Mouse (Mus musculus) heart, embryonic 10.5 days (tissue): ENCODE measurements at regions not wholly inside any gene's neighbourhood (a gene's known extent, or its start where the extent isn't known, plus 50 kb on each side); places are given as distances from the start of the nearest gene placed in this dataset.

Experiments used
- DNase-seq: peaks from one replicate; pipeline ENCODE4 v3.0.0-alpha.2; 2017; ENCODE audit warnings: low spot score
- H3K27ac ChIP-seq: fragments of 300-500 bp; sonication (generic); 2 replicates; pipeline ENCODE4 v1.5.1; 2016; ENCODE audit warnings: mild to moderate bottlenecking
- H3K27me3 ChIP-seq: fragments of 300-500 bp; sonication (generic); 2 replicates; pipeline ENCODE4 v1.6.1; 2016; ENCODE audit warnings: mild to moderate bottlenecking; ENCODE audit not compliant: poor library complexity, insufficient read depth, severe bottlenecking
- H3K36me3 ChIP-seq: fragments of 300-500 bp; sonication (generic); 2 replicates; pipeline ENCODE4 v1.6.1; 2016; ENCODE audit warnings: mild to moderate bottlenecking, moderate library complexity
- H3K4me1 ChIP-seq: fragments of 300-500 bp; sonication (generic); 2 replicates; pipeline ENCODE4 v1.6.1; 2016; ENCODE audit warnings: mild to moderate bottlenecking
- H3K4me3 ChIP-seq: fragments of 300-500 bp; sonication (generic); 2 replicates; pipeline ENCODE4 v1.5.1; 2016; ENCODE audit warnings: mild to moderate bottlenecking, moderate library complexity
- H3K9me3 ChIP-seq: fragments of 300-500 bp; sonication (generic); 2 replicates; pipeline ENCODE4 v1.6.1; 2016; ENCODE audit warnings: mild to moderate bottlenecking, moderate library complexity
- WGBS: fragments of 180-500 bp; shearing (Covaris S2); methylation state at CpG from one replicate; pipeline ENCODE4 v1.1.7; 2016; 5-methylcytosine and 5-hydroxymethylcytosine counted together

DNA sequence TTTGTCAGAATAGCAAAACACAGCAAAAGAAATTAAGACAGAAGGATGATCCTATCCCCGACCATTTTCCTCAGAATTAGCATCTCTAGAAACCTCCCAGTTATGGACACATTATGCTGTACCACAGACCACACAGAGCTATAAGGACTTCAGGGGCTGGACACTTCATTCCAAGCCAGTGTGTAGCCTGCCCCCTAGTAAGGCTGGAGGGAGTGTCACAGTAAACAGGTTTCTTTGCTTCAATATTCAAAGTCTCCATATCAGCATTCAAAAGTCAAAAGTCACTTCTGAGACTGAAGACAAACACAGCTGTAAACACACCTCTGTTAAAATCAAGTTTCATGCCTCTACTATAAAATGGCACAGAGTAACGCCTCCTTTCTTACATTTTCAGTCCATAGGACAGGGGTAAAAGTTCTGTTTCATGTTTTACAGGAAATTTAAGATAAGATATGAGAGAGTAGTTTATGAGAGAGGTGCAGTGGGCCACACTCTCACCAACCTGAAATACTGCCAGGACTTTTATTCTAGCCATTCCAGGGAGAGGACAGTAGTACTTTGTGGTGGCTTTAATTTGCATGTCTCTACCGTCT is 226.6 kb downstream of the C1d start:
- Histone ChIP-seq H3K9me3 (no peaks in the 10 kb centered on the region), H3K4me1 (no peaks in the 10 kb centered on the region), H3K36me3 (no peaks in the 10 kb centered on the region), H3K4me3 (no peak overlapping the region), H3K27ac (no peak overlapping the region), H3K27me3 (no peaks in the 10 kb centered on the region)
- 66% methylated on average over 3 of the region's 3 CpGs for WGBS
- DNase-seq = no peak

- Histone ChIP-seq H3K27ac (no peak overlapping the region), H3K27me3 (no peaks in the 10 kb centered on the region), H3K36me3 (no peaks in the 10 kb centered on the region), H3K4me1 (no peaks in the 10 kb centered on the region), H3K4me3 (no peak overlapping the region), H3K9me3 (no peaks in the 10 kb centered on the region)
- 85% methylated on average over 14 of the region's 14 CpGs for WGBS
- DNase-seq = no peak
Measured at GRCm38 (mm10) chr11:17501120-17502043, 244.0 kb downstream of the C1d start.

GRCm38 (mm10) chr11:17502052-17502451 is 244.7 kb downstream of the C1d start:
- Histone ChIP-seq H3K27me3 (no peaks in the 10 kb centered on the region), H3K4me1 (no peaks in the 10 kb centered on the region), H3K9me3 (no peaks in the 10 kb centered on the region), H3K36me3 (no peaks in the 10 kb centered on the region), H3K4me3 (no peak overlapping the region), H3K27ac (no peak overlapping the region)
- no peak for DNase-seq
- WGBS = 85% methylated on average over 7 of the region's 7 CpGs

DNA sequence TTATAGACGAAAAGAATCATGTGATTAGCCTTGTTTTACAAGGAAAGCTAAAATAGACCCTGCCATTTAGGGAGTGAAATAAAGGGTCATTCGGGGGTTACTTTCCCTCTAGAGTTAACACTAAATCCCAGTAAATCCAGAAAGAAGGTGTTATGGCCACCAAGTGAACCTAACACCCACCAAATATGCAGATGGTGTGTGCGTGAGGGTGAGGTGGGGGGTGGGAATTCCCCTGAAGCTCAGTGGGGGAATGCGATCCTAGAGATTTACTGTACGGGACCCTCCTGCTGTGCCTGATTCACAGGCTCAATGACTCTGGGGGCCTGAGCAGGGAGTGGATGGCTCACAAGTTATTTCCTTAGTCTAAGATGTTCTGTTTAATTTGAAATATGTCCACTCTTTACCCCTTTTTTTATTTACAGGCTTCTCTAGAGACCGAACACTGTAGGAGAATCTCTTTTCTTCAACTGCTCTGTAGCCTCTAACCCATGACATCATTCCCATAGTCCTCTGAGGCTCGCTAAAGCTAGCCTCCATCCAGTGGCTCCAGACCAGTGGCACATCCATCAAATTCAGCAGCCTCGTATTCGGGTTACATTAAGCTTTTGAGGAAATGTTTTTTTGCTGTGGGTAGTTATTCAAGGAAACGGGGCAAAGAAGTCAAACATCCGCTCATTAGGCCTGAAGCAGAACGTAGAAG is 265.0 kb downstream of the C1d start:
- WGBS = 76% methylated on average over 12 of the region's 12 CpGs
- no peak overlapping the region for H3K4me3 ChIP-seq
- H3K27ac ChIP-seq = no peak overlapping the region
- no peaks in the 10 kb centered on the region for H3K27me3 ChIP-seq
- 0 out of 2 replicates have a peak, but pooled peaks cover 5% of the 10 kb centered on the region for H3K4me1 ChIP-seq
- H3K36me3 ChIP-seq = no peaks in the 10 kb centered on the region
- no peak for DNase-seq
- no peaks in the 10 kb centered on the region for H3K9me3 ChIP-seq

DNA sequence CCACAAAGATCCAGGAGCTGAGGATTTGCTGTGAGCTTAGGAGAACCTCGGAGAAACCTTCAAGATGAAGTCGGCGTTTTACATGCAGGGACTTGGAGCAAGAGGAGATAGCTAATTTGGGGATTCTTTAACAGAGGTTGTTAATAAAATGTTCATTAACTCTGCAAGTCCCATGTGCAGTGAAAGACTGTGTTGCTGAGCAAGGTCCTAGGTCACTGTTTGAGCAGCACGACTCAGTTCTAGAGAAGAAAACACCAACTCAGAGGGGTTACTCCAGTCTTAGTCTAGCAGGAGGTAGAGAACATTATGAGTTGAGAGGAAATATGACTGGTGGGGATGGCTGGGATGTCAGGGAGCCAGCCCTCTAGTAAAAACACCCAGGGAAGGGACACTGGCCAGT is 265.9 kb downstream of the C1d start:
- H3K9me3 ChIP-seq = no peaks in the 10 kb centered on the region
- no peak overlapping the region for H3K4me3 ChIP-seq
- no peaks in the 10 kb centered on the region for H3K27me3 ChIP-seq
- H3K27ac ChIP-seq = no peak overlapping the region
- WGBS = 82% methylated on average over 4 of the region's 4 CpGs
- DNase-seq = no peak
- H3K4me1 ChIP-seq = 0 out of 2 replicates have a peak, but pooled peaks cover 5% of the 10 kb centered on the region
- H3K36me3 ChIP-seq = no peaks in the 10 kb centered on the region

- H3K9me3 ChIP-seq = no peaks in the 10 kb centered on the region
- no peak for DNase-seq
- 46% methylated on average over 7 of the region's 7 CpGs for WGBS
- no peak overlapping the region for H3K27ac ChIP-seq
- H3K36me3 ChIP-seq = no peaks in the 10 kb centered on the region
- no peak overlapping the region for H3K4me3 ChIP-seq
- H3K27me3 ChIP-seq = no peaks in the 10 kb centered on the region
- H3K4me1 ChIP-seq = 0 out of 2 replicates have a peak, but pooled peaks cover 5% of the 10 kb centered on the region
Measured at GRCm38 (mm10) chr11:17524985-17525775, 267.8 kb downstream of the C1d start.

DNA sequence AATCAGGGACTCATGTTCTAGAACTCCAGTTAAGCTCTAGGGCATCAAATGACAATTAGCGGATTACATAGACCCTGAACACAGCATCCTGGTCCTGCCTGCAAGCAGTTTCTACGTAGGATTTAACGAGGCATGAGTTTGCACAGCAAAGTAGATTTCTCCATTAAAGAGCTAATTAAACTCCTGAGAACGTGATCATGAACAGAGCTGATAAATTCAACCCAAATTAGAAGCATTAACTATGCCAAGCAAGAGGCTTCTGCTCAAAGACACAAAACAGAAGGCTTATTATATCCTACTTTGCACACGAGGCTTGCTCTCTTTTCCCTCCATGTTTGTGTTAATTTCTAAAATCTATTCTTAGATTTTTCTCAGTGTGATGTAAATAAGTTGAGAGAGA is 269.1 kb downstream of the C1d start:
- Histone ChIP-seq H3K36me3 (no peaks in the 10 kb centered on the region), H3K9me3 (no peaks in the 10 kb centered on the region), H3K4me1 (0 out of 2 replicates have a peak, but pooled peaks cover 5% of the 10 kb centered on the region), H3K27ac (no peak overlapping the region), H3K27me3 (no peaks in the 10 kb centered on the region), H3K4me3 (no peak overlapping the region)
- no peak for DNase-seq
- 70% methylated on average over 5 of the region's 5 CpGs for WGBS

- H3K4me1 ChIP-seq = 0 out of 2 replicates have a peak, but pooled peaks cover 5% of the 10 kb centered on the region
- no peak for DNase-seq
- no peak overlapping the region for H3K27ac ChIP-seq
- no peak overlapping the region for H3K4me3 ChIP-seq
- H3K27me3 ChIP-seq = no peaks in the 10 kb centered on the region
- 82% methylated on average over 6 of the region's 6 CpGs for WGBS
- no peaks in the 10 kb centered on the region for H3K9me3 ChIP-seq
- no peaks in the 10 kb centered on the region for H3K36me3 ChIP-seq
Measured at GRCm38 (mm10) chr11:17528609-17529008, 271.2 kb downstream of the C1d start.

GRCm38 (mm10) chr11:17533706-17534105 is 276.3 kb downstream of the C1d start:
- no peak for DNase-seq
- Histone ChIP-seq H3K36me3 (no peaks in the 10 kb centered on the region), H3K4me3 (no peak overlapping the region), H3K27ac (no peak overlapping the region), H3K27me3 (no peaks in the 10 kb centered on the region), H3K4me1 (no peaks in the 10 kb centered on the region), H3K9me3 (no peaks in the 10 kb centered on the region)
- WGBS = 86% methylated on average over 3 of the region's 3 CpGs

GRCm38 (mm10) chr11:17546286-17546685 is 288.9 kb downstream of the C1d start:
- no peak for DNase-seq
- Histone ChIP-seq H3K27me3 (no peaks in the 10 kb centered on the region), H3K36me3 (no peaks in the 10 kb centered on the region), H3K4me1 (no peaks in the 10 kb centered on the region), H3K9me3 (no peaks in the 10 kb centered on the region), H3K27ac (no peak overlapping the region), H3K4me3 (no peak overlapping the region)

- no peaks in the 10 kb centered on the region for H3K9me3 ChIP-seq
- H3K4me3 ChIP-seq = no peak overlapping the region
- H3K36me3 ChIP-seq = no peaks in the 10 kb centered on the region
- 79% methylated on average over 5 of the region's 5 CpGs for WGBS
- DNase-seq = no peak
- no peaks in the 10 kb centered on the region for H3K27me3 ChIP-seq
- H3K4me1 ChIP-seq = no peaks in the 10 kb centered on the region
- H3K27ac ChIP-seq = no peak overlapping the region
Measured at GRCm38 (mm10) chr11:17549148-17549547, 291.8 kb downstream of the C1d start.

DNA sequence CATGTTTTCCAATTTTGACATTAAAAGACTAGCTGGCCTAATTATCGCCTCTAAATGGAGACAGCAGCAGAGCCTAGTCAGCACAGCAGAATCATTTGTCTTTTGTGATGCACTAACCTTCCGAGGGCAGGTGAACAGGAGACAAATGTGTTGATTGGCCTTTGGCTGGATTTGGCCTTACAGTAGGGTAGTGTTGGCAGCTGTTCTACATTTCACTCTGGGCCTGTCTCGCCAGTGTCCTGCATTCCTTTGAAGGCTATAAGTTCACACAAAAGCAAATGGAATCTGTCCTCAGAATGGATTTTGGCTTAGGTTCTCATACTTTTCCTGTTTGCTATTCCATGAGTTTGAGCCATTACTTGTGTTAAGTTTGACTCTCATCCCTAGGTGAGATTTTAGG is 297.9 kb downstream of the C1d start:
- Histone ChIP-seq H3K9me3 (no peaks in the 10 kb centered on the region), H3K27ac (no peak overlapping the region), H3K4me3 (no peak overlapping the region), H3K27me3 (no peaks in the 10 kb centered on the region), H3K36me3 (no peaks in the 10 kb centered on the region), H3K4me1 (no peaks in the 10 kb centered on the region)
- DNase-seq = no peak
- 65% methylated on average over 3 of the region's 3 CpGs for WGBS
